ENCODE assay signal across 11 mouse cellular contexts in genomic region chr12:26370004-26370403, GRCm38 (mm10). TPM values are rescaled to one million over a fixed set of nuclear protein-coding genes. Genes with fewer than 3 reads are reported as not detected.
DNase-seq lines count a peak whose midpoint lies in the region; ATAC-seq lines count a peak whose summit lies in the region.
"Had no signal": no experiment of that assay in that cellular context is flagged by ENCODE, and none has a peak within 500 bp of the region (broad histone marks: within the 10 kb centered on the region; RNA-seq: fewer than 3 reads in every experiment).

No protein-coding gene starts in this region.

- peaks cover 22% of the 10 kb centered on the region for H3K4me1 ChIP-seq in neural tube, embryonic 15.5 days

- 44% methylated on average over 8 of the region's 8 CpGs for WGBS in neural tube, embryonic 15.5 days

- peak overlapping the region; percentile 63 for H3K27ac ChIP-seq in neural tube, embryonic 15.5 days (replicated peaks)
- H3K27ac ChIP-seq: embryonic facial prominence, embryonic 10.5 days had no signal

- no peaks in the 10 kb centered on the region for H3K27me3 ChIP-seq in neural tube, embryonic 15.5 days (replicated peaks)

- H3K4me2 ChIP-seq in neural tube, embryonic 15.5 days = no peak overlapping the region
- H3K4me2 ChIP-seq: liver, embryonic 11.5 days had no signal

- no peak for DNase-seq in frontal cortex, postnatal 25 days (ENCODE audit: low spot score in 2 of 2)
- DNase-seq in cerebellum, adult 9-11 months = peak; percentile 64
- DNase-seq in layer of hippocampus, postnatal 10 days (ENCODE audit: low spot score in 2 of 2) = peak; percentile 45 to 61
- DNase-seq in thymus, postnatal 0 days (ENCODE audit: low spot score) = no peak
- DNase-seq in B cell, adult 2 months = no peak
- DNase-seq in kidney, adult 8-10 months = no peak
- DNase-seq: kidney, postnatal 14 days had no signal

- no peak overlapping the region for H3K4me3 ChIP-seq in neural tube, embryonic 15.5 days (replicated peaks)
- H3K4me3 ChIP-seq: embryonic facial prominence, embryonic 10.5 days had no signal

- H3K36me3 ChIP-seq in neural tube, embryonic 15.5 days = peaks cover 6% of the 10 kb centered on the region

- ATAC-seq in frontal cortex, adult (ENCODE audit: low TSS enrichment) = peak; percentile 74
- ATAC-seq in neural tube, embryonic 15.5 days (ENCODE audit: low FRiP score) = peak; percentile 82

- no peak overlapping the region for H3K9ac ChIP-seq in neural tube, embryonic 15.5 days (replicated peaks)

- no peaks in the 10 kb centered on the region for H3K9me3 ChIP-seq in neural tube, embryonic 15.5 days (replicated peaks)
- H3K9me3 ChIP-seq: embryonic facial prominence, embryonic 10.5 days had no signal

RNA-seq across cellular contexts. Expression of gene Rnf144a, which starts 45.0 kb away (rescaled TPM):
- total RNA-seq in layer of hippocampus, postnatal 10 days (2021) = 10 to 100 TPM; 35.1 to 39.0 TPM
- 25.7 and 27.5 TPM in 2 replicates for polyA plus RNA-seq in neural tube, embryonic 15.5 days (2015; fragmentation: Nextera tagmentation; extraction: Ambion mirVana)
- polyA plus RNA-seq in thymus, postnatal 0 days (2015; fragmentation: Nextera tagmentation; extraction: Ambion mirVana) = 6.6 and 11.0 TPM in 2 replicates

Comparison
In these comparisons a context has a peak if more than half of its experiments do, and no peak if none do; other contexts are left out.
1. DNase-seq: peak in cerebellum, adult 9-11 months (single experiment) and layer of hippocampus, postnatal 10 days (2 of 2); none in frontal cortex, postnatal 25 days (0 of 2), thymus, postnatal 0 days (single experiment), B cell, adult 2 months (0 of 2) and kidney, adult 8-10 months (0 of 2).